Mouse (Mus musculus) B cell, adult (primary cell): Measurements from ENCODE around the gene Srsf9. TPM values are rescaled to one million over a fixed set of nuclear protein-coding genes. Genes with fewer than 3 reads are reported as not detected.

Experiments
- total RNA-seq: library from RNA; stranded (reverse); gene quantifications from 4 replicates; pipeline ENCODE4 v1.2.4, GENCODE M21; 2023; ENCODE audit not compliant: inconsistent age

Srsf9 gene
- total RNA-seq = 64.8 to 75.9 TPM (median 68.2 TPM) in 4 replicates

GRCm38 (mm10) chr5:115326875-115327609, at the start of gene Srsf9:
TSS of gene Srsf9 (plus strand) at chr5:115327177.

GRCm38 (mm10) chr5:115279226-115280049, 47.5 kb upstream of the Srsf9 start, which contains the start of gene Coq5:
TSS of gene Coq5 (plus strand) at chr5:115279666.

GRCm38 (mm10) chr5:115300792-115301614, 26.0 kb upstream of the Srsf9 start, which contains the start of gene Dynll1:
TSS of gene Dynll1 (minus strand) at chr5:115300999.

GRCm38 (mm10) chr5:115340577-115341313, 13.8 kb downstream of the Srsf9 start, which contains the start of the genes Gatc and Triap1:
TSS of gene Gatc (minus strand) at chr5:115341178.
TSS of gene Triap1 (plus strand) at chr5:115341225.

GRCm38 (mm10) chr5:115348546-115349224, 21.7 kb downstream of the Srsf9 start, which contains the start of gene Cox6a1:
TSS of gene Cox6a1 (minus strand) at chr5:115348981.

Other genes with a start within 250 kb of the Srsf9 start
- gene Gm10401, start 228.9 kb upstream of the Srsf9 start, total RNA-seq = 0.96 TPM in 1 of 4 replicates, not detected in the others
- 17.1 to 21.0 TPM (median 18.9 TPM) in 4 replicates for gene Acads, start 207.8 kb upstream of the Srsf9 start, total RNA-seq
- gene Unc119b, start 192.2 kb upstream of the Srsf9 start, total RNA-seq = 34.6 to 39.0 TPM (median 37.0 TPM) in 4 replicates
- 74.1 to 86.9 TPM (median 78.0 TPM) in 4 replicates for gene Mlec, start 169.0 kb upstream of the Srsf9 start, total RNA-seq
- 0.16 to 0.72 TPM (median 0.26 TPM) in 4 replicates for gene Cabp1, start 132.8 kb upstream of the Srsf9 start, total RNA-seq
- gene Pop5, start 91.3 kb upstream of the Srsf9 start, total RNA-seq = 36.0 to 50.2 TPM (median 43.6 TPM) in 4 replicates
- gene Rnf10, start 54.3 kb upstream of the Srsf9 start, total RNA-seq = 128 to 136 TPM (median 132 TPM) in 4 replicates
- 25.4 to 32.1 TPM (median 28.4 TPM) in 4 replicates for gene Coq5, start 47.5 kb upstream of the Srsf9 start, total RNA-seq
- 267 to 317 TPM (median 282 TPM) in 4 replicates for gene Dynll1, start 26.2 kb upstream of the Srsf9 start, total RNA-seq
- 9.0 to 11.8 TPM (median 10.7 TPM) in 4 replicates for gene Gatc, start 14.0 kb downstream of the Srsf9 start, total RNA-seq
- gene Triap1, start 14.0 kb downstream of the Srsf9 start, total RNA-seq = 20.3 to 21.9 TPM (median 20.6 TPM) in 4 replicates
- gene Cox6a1, start 21.8 kb downstream of the Srsf9 start, total RNA-seq = 193 to 247 TPM (median 210 TPM) in 4 replicates
- not detected in 4 replicates for gene Msi1, start 102.4 kb downstream of the Srsf9 start, total RNA-seq
- gene Pla2g1b, start 139.1 kb downstream of the Srsf9 start, total RNA-seq = not detected in 4 replicates
- gene Sirt4, start 157.5 kb downstream of the Srsf9 start, total RNA-seq = 10.2 to 16.0 TPM (median 14.4 TPM) in 4 replicates
- 69.9 to 79.7 TPM (median 77.5 TPM) in 4 replicates for gene Pxn, start 179.5 kb downstream of the Srsf9 start, total RNA-seq
- gene Rplp0, start 232.3 kb downstream of the Srsf9 start, total RNA-seq = 1,421 to 1,632 TPM (median 1,486 TPM) in 4 replicates
- gene Gcn1l1, start 238.1 kb downstream of the Srsf9 start, total RNA-seq = 107 to 117 TPM (median 109 TPM) in 4 replicates